Mouse (Mus musculus) heart, embryonic 13.5 days (tissue): ENCODE results near the gene Zmiz1. TPM values are rescaled to one million over a fixed set of nuclear protein-coding genes. Genes with fewer than 3 reads are reported as not detected.

Experiments used
- ATAC-seq: fragments of 200-750 bp; cut with Nextera tagmentation; 2 replicates; pipeline ENCODE4 v1.8.0; 2017; ENCODE audit warnings: moderate TSS enrichment; ENCODE audit not compliant: insufficient number of reproducible peaks, low FRiP score, low TSS enrichment; ENCODE audit errors: extremely low read depth
- H3K27ac ChIP-seq: fragments of 300-500 bp; sonication (generic); replicated peaks from 2 replicates; pipeline ENCODE4 v1.5.1; 2015; ENCODE audit warnings: moderate library complexity, mild to moderate bottlenecking, inconsistent platforms
- H3K27me3 ChIP-seq: fragments of 300-500 bp; sonication (generic); replicated peaks from 2 replicates; pipeline ENCODE4 v1.6.1; 2015; ENCODE audit warnings: mild to moderate bottlenecking, inconsistent platforms
- H3K36me3 ChIP-seq: fragments of 300-500 bp; sonication (generic); 2 replicates; pipeline ENCODE4 v1.6.1; 2015; ENCODE audit warnings: mild to moderate bottlenecking, inconsistent platforms
- H3K4me1 ChIP-seq: fragments of 300-500 bp; sonication (generic); 2 replicates; pipeline ENCODE4 v1.6.1; 2015; ENCODE audit warnings: inconsistent platforms
- H3K4me2 ChIP-seq: fragments of 300-500 bp; sonication (generic); 2 replicates; pipeline ENCODE4 v1.6.1; 2015; ENCODE audit warnings: inconsistent platforms, mild to moderate bottlenecking, moderate library complexity
- H3K4me3 ChIP-seq: fragments of 300-500 bp; sonication (generic); 2 replicates; pipeline ENCODE4 v1.5.1; 2015; ENCODE audit warnings: moderate library complexity, mild to moderate bottlenecking, inconsistent platforms
- H3K9ac ChIP-seq: fragments of 300-500 bp; sonication (generic); 2 replicates; pipeline ENCODE4 v1.6.1; 2015; ENCODE audit warnings: inconsistent platforms, mild to moderate bottlenecking, moderate library complexity
- H3K9me3 ChIP-seq: fragments of 300-500 bp; sonication (generic); 2 replicates; pipeline ENCODE4 v1.6.1; 2016; ENCODE audit warnings: inconsistent platforms
- WGBS: fragments of 180-500 bp; shearing (Covaris S2); methylation state at CpG from one replicate; pipeline ENCODE4 v1.1.7; 2015; ENCODE audit warnings: mixed read lengths; 5-methylcytosine and 5-hydroxymethylcytosine counted together
- polyA plus RNA-seq: library from polyadenylated mRNA; unstranded; fragments of >200 nt; fragmentation: Nextera tagmentation; extraction: Ambion mirVana; gene quantifications from 2 replicates; pipeline ENCODE4 v1.2.1, GENCODE M21; 2015

Gene Zmiz1
- polyA plus RNA-seq, 1 experiment from 2014 or later, result 25.7 TPM

DNA sequence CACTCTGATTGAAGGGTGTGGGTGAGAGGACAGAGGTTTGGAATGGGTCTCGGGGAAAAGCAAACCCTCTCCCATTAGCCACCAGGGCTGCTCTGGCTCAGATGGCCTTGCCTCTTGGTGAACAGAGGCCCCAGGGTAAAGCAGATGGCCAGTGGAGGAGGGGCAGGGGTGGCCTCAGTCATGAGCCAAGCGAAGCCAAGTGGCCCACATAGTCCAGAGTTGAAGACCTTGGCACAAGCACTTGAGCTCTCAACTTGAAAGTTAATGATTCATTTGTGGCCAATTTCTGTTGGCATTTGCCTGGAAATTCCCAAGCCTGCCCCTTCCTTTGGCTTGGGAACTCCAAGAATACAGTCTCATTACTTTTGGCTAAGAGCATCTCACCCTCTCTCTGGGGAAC, 37.1 kb downstream of the Zmiz1 start:
- 71% methylated on average over 2 of the region's 2 CpGs for WGBS
- H3K9ac ChIP-seq, result peak overlapping the region; percentile 34; the same call in 1 of the 2 replicates
- H3K27ac ChIP-seq, result no peak overlapping the region; the same call in 1 of the 2 replicates

DNA sequence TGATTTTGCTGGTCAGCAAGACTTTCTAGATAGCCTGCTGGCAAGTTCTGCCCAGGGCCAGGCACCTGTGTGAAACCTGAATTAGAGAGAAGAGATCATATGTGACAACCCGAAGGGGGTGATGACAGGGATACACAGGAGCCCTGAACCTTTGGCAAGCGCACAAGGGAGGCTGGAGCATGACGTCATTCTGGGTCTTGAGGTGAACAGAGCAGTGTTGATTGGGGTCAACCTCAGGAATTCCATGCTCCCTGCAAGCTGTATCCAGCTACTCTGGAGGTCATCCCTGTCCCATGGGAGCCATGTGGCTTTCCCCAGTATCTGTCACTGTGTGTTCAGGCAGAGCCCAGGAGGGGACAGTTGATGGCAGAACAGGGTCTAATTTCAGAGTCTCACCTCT, 38.0 kb downstream of the Zmiz1 start:
- 31% methylated on average over 3 of the region's 3 CpGs for WGBS
- no peaks in the 10 kb centered on the region for H3K36me3 ChIP-seq
- H3K27ac ChIP-seq, result peak overlapping the region; percentile 77
- H3K4me3 ChIP-seq, result no peak overlapping the region
- ATAC-seq, result no peak
- H3K9ac ChIP-seq, result 0 out of 2 replicates have a peak overlapping the region, but pooled peaks have one; percentile 13
- peaks cover 100% of the 10 kb centered on the region for H3K4me1 ChIP-seq
- no peaks in the 10 kb centered on the region for H3K9me3 ChIP-seq
- no peak overlapping the region for H3K4me2 ChIP-seq
- H3K27me3 ChIP-seq, result no peaks in the 10 kb centered on the region

More for the DNA sequence above, 37.1 kb downstream of the Zmiz1 start:
- Histone ChIP-seq H3K4me1 (peaks cover 100% of the 10 kb centered on the region), H3K4me2 (no peak overlapping the region), H3K4me3 (no peak overlapping the region), H3K9me3 (no peaks in the 10 kb centered on the region), H3K36me3 (no peaks in the 10 kb centered on the region), H3K27me3 (no peaks in the 10 kb centered on the region)
- ATAC-seq, result no peak

DNA sequence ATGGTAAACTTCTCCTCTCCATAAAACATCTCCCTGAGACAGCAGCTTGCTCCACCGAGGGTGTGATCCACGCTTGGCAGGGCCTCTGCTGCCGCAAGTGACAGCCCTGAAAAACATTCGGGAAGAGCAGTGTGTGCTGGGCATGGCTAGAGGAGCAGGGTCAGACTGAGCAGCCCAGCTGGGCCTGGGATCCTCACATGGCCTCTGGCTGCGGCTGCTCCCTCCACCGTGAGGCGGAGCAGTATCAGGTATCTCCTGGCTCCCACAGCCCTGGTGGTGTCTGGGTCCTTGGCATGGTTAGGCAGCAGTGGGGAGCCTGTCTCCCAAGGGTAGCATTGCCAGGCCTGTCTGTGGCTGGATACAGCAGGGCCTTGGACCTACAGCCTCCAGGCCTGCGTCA, 38.6 kb downstream of the Zmiz1 start:
- 31% methylated on average over 8 of the region's 8 CpGs for WGBS
- Histone ChIP-seq H3K4me2 (no peak overlapping the region), H3K9ac (peak overlapping the region; percentile 61), H3K4me3 (no peak overlapping the region), H3K36me3 (peaks cover 4% of the 10 kb centered on the region), H3K27ac (peak overlapping the region; percentile 77), H3K27me3 (no peaks in the 10 kb centered on the region), H3K4me1 (peaks cover 100% of the 10 kb centered on the region), H3K9me3 (no peaks in the 10 kb centered on the region)
- no peak for ATAC-seq

GRCm38 (mm10) chr14:25498367-25498766, 39.4 kb downstream of the Zmiz1 start:
- ATAC-seq, result no peak
- H3K27ac ChIP-seq, result peak overlapping the region; percentile 77
- H3K4me2 ChIP-seq, result no peak overlapping the region
- no peaks in the 10 kb centered on the region for H3K9me3 ChIP-seq
- H3K4me3 ChIP-seq, result no peak overlapping the region
- peaks cover 100% of the 10 kb centered on the region for H3K4me1 ChIP-seq
- 46% methylated on average over 7 of the region's 7 CpGs for WGBS
- peak overlapping the region; percentile 61 for H3K9ac ChIP-seq
- H3K27me3 ChIP-seq, result no peaks in the 10 kb centered on the region
- H3K36me3 ChIP-seq, result peaks cover 12% of the 10 kb centered on the region

DNA sequence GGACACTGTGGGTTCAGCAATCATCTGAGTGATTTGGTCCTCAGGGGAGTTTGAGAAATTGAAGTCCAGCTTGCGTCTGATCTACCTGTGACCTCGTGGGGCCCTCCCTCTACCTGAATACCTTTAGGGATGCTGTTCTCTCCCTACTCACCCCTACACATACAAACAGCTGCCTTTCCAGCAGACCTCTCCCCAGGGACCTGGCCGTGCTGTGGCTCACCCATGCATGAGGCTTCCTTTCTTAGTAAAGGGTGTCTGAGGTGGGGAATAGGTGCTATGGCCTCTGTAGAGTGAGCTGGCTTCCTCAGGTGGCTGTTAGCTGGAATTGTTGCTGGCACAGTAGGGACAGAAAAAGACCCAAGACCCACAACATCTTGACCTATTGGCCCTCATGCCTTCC, 40.5 kb downstream of the Zmiz1 start:
- peaks cover 97% of the 10 kb centered on the region for H3K4me1 ChIP-seq
- no peak for ATAC-seq
- H3K4me2 ChIP-seq, result no peak overlapping the region
- no peaks in the 10 kb centered on the region for H3K9me3 ChIP-seq
- 65% methylated on average over 3 of the region's 3 CpGs for WGBS
- no peaks in the 10 kb centered on the region for H3K27me3 ChIP-seq
- no peak overlapping the region for H3K27ac ChIP-seq
- peaks cover 24% of the 10 kb centered on the region for H3K36me3 ChIP-seq
- no peak overlapping the region for H3K4me3 ChIP-seq
- H3K9ac ChIP-seq, result peak overlapping the region; percentile 61; the same call in 1 of the 2 replicates

GRCm38 (mm10) chr14:25500511-25501120, 41.6 kb downstream of the Zmiz1 start:
- no peak for ATAC-seq
- H3K9me3 ChIP-seq, result no peaks in the 10 kb centered on the region
- 23% methylated on average over 3 of the region's 3 CpGs for WGBS
- peaks cover 97% of the 10 kb centered on the region for H3K4me1 ChIP-seq
- peak overlapping the region; percentile 30; the same call in 1 of the 2 replicates for H3K9ac ChIP-seq
- peak overlapping the region; percentile 58 for H3K27ac ChIP-seq
- H3K4me3 ChIP-seq, result no peak overlapping the region
- H3K4me2 ChIP-seq, result no peak overlapping the region
- H3K27me3 ChIP-seq, result no peaks in the 10 kb centered on the region
- peaks cover 24% of the 10 kb centered on the region for H3K36me3 ChIP-seq

- H3K9me3 ChIP-seq, result no peaks in the 10 kb centered on the region
- H3K4me1 ChIP-seq, result peaks cover 97% of the 10 kb centered on the region
- peak overlapping the region; percentile 58 for H3K27ac ChIP-seq
- H3K4me2 ChIP-seq, result no peak overlapping the region
- WGBS, result 85% methylated on average over 5 of the region's 5 CpGs
- ATAC-seq, result no peak
- peaks cover 32% of the 10 kb centered on the region for H3K36me3 ChIP-seq
- H3K4me3 ChIP-seq, result no peak overlapping the region
- H3K9ac ChIP-seq, result peak overlapping the region; percentile 30
- H3K27me3 ChIP-seq, result no peaks in the 10 kb centered on the region
These were observed 42.5 kb downstream of the Zmiz1 start for GRCm38 (mm10) chr14:25501481-25501880.

- H3K4me1 ChIP-seq, result peaks cover 97% of the 10 kb centered on the region
- no peak overlapping the region for H3K27ac ChIP-seq
- H3K4me2 ChIP-seq, result no peak overlapping the region
- peaks cover 41% of the 10 kb centered on the region for H3K36me3 ChIP-seq
- no peaks in the 10 kb centered on the region for H3K27me3 ChIP-seq
- no peak for ATAC-seq
- no peak overlapping the region; the same call in 1 of the 2 replicates for H3K9ac ChIP-seq
- H3K9me3 ChIP-seq, result no peaks in the 10 kb centered on the region
- no peak overlapping the region for H3K4me3 ChIP-seq
- WGBS, result 69% methylated on average over 3 of the region's 3 CpGs
These were observed 43.4 kb downstream of the Zmiz1 start for GRCm38 (mm10) chr14:25502355-25502754.

- peak overlapping the region; percentile 55 for H3K9ac ChIP-seq
- no peak overlapping the region for H3K4me2 ChIP-seq
- peaks cover 51% of the 10 kb centered on the region for H3K36me3 ChIP-seq
- peaks cover 97% of the 10 kb centered on the region for H3K4me1 ChIP-seq
- H3K9me3 ChIP-seq, result no peaks in the 10 kb centered on the region
- WGBS, result 57% methylated on average over 3 of the region's 3 CpGs
- no peak for ATAC-seq
- no peak overlapping the region for H3K4me3 ChIP-seq
- peak overlapping the region; percentile 92 for H3K27ac ChIP-seq
- H3K27me3 ChIP-seq, result no peaks in the 10 kb centered on the region
These were observed 45.3 kb downstream of the Zmiz1 start for GRCm38 (mm10) chr14:25504241-25504640.

- H3K4me1 ChIP-seq, result peaks cover 97% of the 10 kb centered on the region
- peak overlapping the region; percentile 92 for H3K27ac ChIP-seq
- H3K9me3 ChIP-seq, result no peaks in the 10 kb centered on the region
- peak; percentile 49; the same call in 1 of the 2 replicates for ATAC-seq
- H3K4me2 ChIP-seq, result no peak overlapping the region
- peak overlapping the region; percentile 55 for H3K9ac ChIP-seq
- H3K27me3 ChIP-seq, result no peaks in the 10 kb centered on the region
- peaks cover 60% of the 10 kb centered on the region for H3K36me3 ChIP-seq
- WGBS, result 25% methylated on average over 6 of the region's 6 CpGs
- H3K4me3 ChIP-seq, result no peak overlapping the region
These were observed 46.3 kb downstream of the Zmiz1 start for GRCm38 (mm10) chr14:25505201-25505671.

GRCm38 (mm10) chr14:25508111-25508756, 49.2 kb downstream of the Zmiz1 start:
- H3K27ac ChIP-seq, result peak overlapping the region; percentile 92
- WGBS, result 60% methylated on average over 13 of the region's 13 CpGs

More at GRCm38 (mm10) chr14:25508111-25508756, 49.2 kb downstream of the Zmiz1 start:
- Histone ChIP-seq H3K4me3 (no peak overlapping the region), H3K9ac (peak overlapping the region; percentile 60), H3K9me3 (no peaks in the 10 kb centered on the region), H3K36me3 (peaks cover 49% of the 10 kb centered on the region), H3K27me3 (no peaks in the 10 kb centered on the region), H3K4me1 (peaks cover 97% of the 10 kb centered on the region), H3K4me2 (peak overlapping the region; percentile 8)
- ATAC-seq, result no peak
